Mouse (Mus musculus): ENCODE measurements at regions not wholly inside any gene's neighbourhood (a gene's known extent, or its start where the extent isn't known, plus 50 kb on each side); places are given as distances from the start of the nearest gene placed in this dataset.
"Not testable (repeated sequence)": the region's sequence is repeated elsewhere in the genome, so short reads cannot be mapped to it uniquely, and the experiment has no call there.

GRCm38 (mm10) chr13:52139140-52139809 is 292.8 kb downstream of the Gadd45g start:
- DNase-seq (ENCODE audit: extremely low read depth, low read depth): no peak

- DNase-seq (ENCODE audit: extremely low read depth, low read depth): no peak
Measured at GRCm38 (mm10) chr13:52140221-52140620, 293.7 kb downstream of the Gadd45g start.

DNA sequence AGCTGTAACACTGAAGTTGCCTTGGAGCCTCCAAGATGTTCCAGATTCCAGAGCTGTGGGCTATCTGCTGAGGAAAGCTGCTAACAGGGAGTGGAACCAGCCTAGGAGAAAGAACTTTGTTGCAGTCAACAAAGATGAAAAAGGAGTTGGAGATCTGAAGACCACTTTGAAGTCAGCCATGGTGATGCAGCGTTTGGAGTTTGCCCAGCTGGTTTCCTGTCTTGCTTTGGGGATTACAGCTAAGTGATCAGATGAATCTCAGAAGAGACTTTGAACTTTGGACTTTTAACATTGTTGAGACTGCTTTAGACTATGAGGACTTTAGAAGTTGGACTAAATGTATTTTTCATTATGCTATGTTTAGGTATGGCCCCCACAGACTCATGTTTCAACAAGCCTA is 297.6 kb downstream of the Gadd45g start:
- not testable (repeated sequence) for DNase-seq (ENCODE audit: extremely low read depth, low read depth)

DNA sequence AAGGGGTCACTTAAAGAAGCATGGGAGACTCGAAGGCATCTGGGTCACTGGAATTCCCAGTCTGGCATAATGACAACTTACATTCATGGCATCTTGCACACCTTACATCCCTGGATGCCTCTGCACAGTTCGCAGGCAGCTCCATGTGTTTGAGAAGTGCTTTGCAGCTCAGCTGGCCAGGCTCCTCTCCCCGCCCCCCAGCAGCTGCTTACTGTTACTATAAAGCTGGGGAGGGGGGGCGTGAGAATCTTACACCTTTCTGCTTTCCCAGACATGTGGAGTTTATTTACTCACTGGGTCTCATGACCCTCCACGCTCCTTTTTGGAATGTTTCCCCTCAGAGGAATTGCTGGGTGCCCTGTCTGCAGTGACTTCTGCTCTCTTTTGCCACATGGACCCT is 299.4 kb downstream of the Gadd45g start:
- no peak for DNase-seq (ENCODE audit: extremely low read depth, low read depth)

DNA sequence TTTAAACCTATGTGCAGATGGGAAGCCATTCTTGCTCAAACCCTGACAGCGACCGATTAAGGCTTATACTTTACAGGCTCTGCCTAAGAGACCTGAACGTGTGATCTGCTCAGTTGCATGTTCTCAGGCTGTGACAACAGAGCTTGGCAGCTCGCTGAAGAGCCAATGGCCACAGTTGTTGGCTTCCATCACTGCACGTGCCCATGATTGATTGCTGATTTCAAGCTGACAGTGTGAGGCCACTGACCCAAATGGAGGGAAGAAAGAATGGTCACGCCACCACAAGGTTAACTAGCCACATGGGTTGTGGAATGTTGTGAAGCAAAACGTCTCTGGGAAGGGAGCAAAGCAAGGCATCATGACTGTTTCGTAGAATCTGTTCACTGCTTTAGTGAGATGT is 303.8 kb downstream of the Gadd45g start:
- no peak for DNase-seq (ENCODE audit: extremely low read depth, low read depth)

GRCm38 (mm10) chr13:52151777-52152176 is 305.3 kb downstream of the Gadd45g start:
- no peak for DNase-seq (ENCODE audit: extremely low read depth, low read depth)

DNA sequence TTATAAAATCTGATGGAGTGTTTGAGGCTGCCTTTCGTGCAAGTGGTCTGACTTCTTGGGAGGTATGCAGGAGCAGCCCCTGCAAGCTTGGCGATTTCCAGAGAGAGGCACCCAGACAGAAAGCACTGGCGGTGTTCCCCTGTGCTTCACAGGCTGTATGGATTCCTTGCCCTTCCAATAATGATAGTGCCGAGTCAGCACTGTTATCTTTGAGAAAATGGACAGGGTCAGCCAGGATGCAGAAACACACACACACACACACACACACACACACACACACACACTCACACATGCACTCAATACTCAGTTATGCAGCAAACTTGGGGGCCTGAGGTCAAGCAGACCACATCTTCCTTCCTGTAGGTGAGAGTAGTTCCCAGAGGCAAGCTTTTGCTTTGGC is 305.7 kb downstream of the Gadd45g start:
- no peak for DNase-seq (ENCODE audit: extremely low read depth, low read depth)

GRCm38 (mm10) chr13:52153030-52153429 is 306.6 kb downstream of the Gadd45g start:
- DNase-seq (ENCODE audit: extremely low read depth, low read depth): no peak

DNA sequence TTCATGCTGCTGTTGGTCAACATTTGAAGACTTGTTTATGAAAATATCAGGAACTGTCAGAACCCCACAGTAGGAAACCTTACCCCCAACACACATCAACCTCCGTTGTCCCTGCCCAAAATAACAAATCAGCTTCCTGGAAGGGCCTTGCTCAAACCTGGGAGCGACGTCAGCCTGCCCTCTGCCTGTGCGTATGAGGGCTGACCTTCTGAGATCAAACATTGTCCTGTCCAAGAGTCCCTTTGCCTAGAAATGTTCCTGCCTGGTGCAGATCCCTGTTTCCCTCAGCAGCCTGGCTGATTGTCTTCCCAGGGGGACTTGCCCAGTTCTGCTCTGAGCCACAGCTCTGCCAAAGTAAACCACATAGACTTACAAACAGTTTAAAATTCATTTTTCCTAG is 307.1 kb downstream of the Gadd45g start:
- no peak for DNase-seq (ENCODE audit: extremely low read depth, low read depth)

DNA sequence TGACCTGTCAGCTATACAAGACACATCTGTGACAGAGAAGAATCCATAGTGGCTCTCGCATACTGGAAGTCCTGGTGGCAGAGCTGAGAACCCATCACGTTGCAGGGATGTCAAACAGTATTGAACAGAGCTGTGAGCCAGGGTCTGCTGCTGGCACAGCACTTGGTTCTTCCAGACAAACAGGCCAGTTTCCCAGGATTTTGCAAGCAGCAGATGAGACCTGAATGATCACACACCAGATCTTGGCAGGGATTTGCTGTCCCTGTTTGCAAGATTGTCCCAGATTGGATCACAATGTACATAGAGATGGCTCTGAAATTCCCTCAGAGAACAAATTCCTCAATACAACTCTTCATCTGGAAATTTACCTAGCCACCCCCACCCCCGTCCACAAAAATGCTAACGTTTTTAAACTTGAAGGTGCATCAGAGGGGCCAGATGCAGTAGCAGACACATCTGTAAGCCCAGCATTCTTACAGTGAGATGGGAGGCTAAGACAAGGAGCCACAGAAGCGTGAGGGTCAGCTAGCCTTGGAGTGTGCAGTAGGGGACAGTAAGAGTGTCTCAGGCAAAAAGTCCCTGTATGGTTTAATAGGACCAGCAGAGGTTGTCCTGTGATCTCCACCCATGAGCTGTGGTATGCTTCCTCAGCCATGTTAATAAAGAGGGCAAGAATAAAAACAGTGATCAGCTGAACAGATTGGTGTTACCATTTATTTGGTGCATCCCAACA is 307.8 kb downstream of the Gadd45g start:
- DNase-seq (ENCODE audit: extremely low read depth, low read depth): no peak

GRCm38 (mm10) chr13:52154844-52155587 is 308.5 kb downstream of the Gadd45g start:
- DNase-seq (ENCODE audit: extremely low read depth, low read depth): no peak

DNA sequence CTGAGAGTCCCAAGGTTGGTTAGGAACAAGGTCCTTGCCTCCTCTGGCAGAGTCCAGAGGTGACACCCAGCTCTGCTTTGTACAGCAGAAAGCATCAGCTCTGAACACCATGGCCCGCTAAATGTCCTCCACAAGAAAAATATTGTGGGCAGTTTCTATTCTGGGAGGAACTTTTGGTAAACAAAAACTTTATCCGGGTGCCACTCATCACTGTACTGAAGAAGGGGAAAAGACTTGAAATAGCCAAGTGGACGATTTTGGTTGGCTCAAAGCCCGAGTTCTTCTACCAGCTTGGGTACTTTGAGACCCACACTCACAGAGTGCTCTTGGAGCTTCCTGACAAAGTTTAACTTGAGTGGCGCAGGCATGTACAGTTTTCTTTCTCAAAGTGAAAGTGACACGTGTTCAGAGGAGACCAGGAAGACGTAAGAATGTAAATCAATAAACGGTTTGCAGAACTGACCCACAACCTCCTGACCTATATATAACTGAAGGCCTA is 309.2 kb downstream of the Gadd45g start:
- DNase-seq (ENCODE audit: extremely low read depth, low read depth): no peak

- no peak for DNase-seq (ENCODE audit: extremely low read depth, low read depth)
Measured at GRCm38 (mm10) chr13:52162676-52163075, 316.2 kb downstream of the Gadd45g start.

GRCm38 (mm10) chr13:52165531-52165930 is 319.1 kb downstream of the Gadd45g start:
- DNase-seq (ENCODE audit: extremely low read depth, low read depth): no peak

DNA sequence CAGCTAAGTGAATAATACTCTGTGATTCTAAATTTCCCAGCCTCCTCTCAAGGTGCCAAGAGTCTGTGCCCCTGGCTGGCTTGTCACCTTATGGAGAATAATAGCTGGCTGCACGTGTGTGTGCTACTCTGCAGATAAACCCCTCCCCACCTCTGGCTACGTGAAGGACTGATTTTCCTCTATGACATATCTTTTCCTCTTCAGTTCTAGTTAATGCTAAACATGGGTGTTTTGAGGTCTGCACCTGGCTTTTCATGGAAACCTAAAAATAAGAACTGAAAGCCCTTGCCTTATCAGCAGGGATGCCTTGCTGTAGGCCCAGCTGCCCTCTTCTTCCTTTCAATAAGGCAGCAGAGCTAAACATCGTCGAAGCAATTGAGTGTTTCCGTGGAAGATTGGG is 321.5 kb downstream of the Gadd45g start:
- DNase-seq (ENCODE audit: extremely low read depth, low read depth): no peak

DNA sequence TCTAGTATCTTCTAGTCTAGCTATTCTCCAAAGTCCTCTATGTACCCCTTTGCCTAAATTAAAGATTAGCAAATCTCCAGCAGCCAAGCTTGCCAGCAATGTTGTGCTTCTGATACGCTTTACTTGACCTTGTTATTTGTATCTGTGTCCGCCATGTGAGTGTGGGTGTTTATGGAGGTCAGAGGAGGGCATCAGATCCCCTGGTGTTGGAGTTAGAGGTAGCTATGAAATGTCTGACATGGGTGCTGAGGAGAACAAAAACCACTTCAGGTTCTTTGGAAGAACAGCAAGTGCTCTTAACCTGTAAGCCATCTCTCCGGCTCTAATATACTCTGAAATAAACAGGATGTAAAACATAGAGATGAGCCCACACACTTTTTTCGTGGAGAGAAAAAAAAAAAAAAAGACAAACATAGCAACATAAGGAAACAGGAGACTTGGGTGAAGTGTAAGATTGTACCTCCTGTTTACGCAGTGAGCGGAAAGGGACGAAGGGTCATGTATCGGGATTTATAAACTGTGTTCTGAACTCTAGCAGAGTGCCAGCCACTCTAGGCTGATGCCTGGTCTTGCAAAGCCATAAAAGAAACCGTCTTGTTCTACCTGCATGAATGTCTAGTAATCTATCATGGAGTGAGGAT is 326.3 kb downstream of the Gadd45g start:
- DNase-seq (ENCODE audit: extremely low read depth, low read depth): no peak

DNA sequence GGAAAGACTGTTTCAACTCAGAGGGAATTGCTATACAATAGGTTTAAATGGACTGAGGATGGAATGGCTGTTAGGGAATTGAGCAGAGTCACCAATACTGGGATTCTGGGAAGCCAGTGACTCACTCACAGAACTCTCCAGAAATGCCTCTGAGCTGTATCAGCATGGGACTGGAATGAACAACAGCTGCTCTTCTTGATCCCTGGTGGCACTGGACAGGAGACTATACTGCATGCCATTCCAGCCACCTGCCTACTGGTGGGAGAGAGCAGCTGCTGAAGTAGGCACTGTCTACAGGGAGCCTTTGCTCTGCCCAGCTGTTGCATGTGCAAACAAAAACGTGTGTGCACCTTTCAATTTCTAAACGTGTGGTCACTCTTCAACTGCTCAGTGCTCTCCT is 329.2 kb downstream of the Gadd45g start:
- no peak for DNase-seq (ENCODE audit: extremely low read depth, low read depth)

DNA sequence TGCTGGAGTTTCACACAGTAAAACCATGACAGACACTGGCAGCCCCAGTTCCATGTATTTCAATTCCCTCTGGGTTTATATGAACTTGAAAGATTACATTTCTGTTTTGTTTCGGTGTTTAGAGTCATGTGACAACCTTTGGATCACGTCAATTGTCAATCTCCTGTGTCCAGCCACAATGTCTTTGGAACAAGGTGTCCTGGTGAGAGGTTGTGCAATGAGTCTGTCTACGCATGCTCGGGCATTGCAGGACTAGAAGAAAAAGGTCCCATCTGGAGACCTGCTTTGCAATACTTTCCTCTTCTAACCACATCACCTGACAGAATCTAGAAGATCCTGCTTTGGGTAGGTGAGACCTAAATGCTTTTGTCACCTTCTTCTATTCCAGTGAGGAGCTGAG is 333.5 kb downstream of the Gadd45g start:
- DNase-seq (ENCODE audit: extremely low read depth, low read depth): no peak

GRCm38 (mm10) chr13:52183635-52184034 is 337.2 kb downstream of the Gadd45g start:
- no peak for DNase-seq (ENCODE audit: extremely low read depth, low read depth)

DNA sequence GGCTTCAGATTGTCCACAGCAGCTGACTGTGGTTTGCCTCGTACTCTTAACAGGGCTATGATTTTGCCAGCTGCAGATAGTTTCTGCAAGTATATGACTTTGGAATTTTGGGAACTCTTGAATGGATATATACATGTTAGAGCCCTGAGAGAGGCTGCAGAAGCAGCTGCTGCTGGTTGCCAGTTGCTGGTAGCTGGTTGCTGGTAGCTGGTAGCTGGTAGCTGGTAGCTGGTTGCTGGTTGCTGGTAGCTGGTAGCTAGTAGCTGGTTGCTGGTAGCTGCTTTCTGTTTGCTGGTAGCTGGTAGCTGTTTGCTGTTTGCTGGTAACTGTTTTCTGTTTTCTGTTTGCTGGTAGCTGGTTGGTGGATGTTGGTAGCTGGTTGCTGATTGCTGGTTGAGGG is 339.1 kb downstream of the Gadd45g start:
- no peak for DNase-seq (ENCODE audit: extremely low read depth, low read depth)

DNA sequence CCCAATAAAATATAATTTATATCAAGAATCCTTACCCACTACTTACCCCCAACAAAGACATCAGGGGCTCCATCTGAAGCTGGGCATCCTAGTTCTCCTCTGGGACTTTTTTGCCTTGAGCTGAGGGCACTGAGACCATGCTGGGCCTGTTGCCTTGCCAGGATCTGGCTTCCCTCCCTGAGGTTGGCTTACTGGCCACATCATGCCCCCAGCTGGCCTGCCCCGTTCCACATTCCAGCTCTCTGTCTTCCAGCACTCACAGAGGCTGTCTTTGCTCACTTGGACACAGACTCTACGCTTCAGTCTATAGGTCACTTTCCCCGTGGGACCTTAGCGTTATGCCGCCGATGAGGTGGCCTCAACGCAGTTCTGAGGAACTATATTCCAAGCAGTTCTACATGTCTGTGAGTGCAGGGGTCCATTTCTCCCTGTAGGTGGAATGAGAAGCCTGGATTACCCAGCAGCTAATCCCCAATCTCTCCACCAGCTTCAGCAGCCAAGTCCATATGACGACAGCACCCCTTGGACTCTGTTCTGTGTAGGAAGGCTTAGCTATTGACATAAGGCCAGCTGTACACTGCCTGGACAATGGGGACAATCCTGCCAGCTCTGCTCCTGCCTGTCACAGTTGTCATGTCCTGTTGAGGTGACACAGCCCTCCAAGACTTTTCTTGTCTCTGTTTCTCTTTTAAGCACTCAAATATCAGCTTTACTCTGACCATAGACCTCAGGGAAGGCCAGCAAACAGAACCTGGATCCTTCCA is 341.5 kb downstream of the Gadd45g start:
- no peak for DNase-seq (ENCODE audit: extremely low read depth, low read depth)
